Mouse (Mus musculus) stomach, embryonic 14.5 days (tissue): ENCODE data around the gene Klhl3. TPM values are rescaled to one million over a fixed set of nuclear protein-coding genes. Genes with fewer than 3 reads are reported as not detected.

Source experiments
- ATAC-seq: fragments of 200-750 bp; cut with Nextera tagmentation; 2 replicates; pipeline ENCODE4 v1.8.0; 2017; ENCODE audit warnings: low read depth, moderate TSS enrichment; ENCODE audit not compliant: insufficient number of reproducible peaks, insufficient read depth, low FRiP score
- H3K27ac ChIP-seq: fragments of 300-500 bp; sonication (generic); 2 replicates; pipeline ENCODE4 v1.5.1; 2014; ENCODE audit warnings: mild to moderate bottlenecking, low read length, moderate library complexity, mixed read lengths
- H3K27me3 ChIP-seq: fragments of 300-500 bp; sonication (generic); 2 replicates; pipeline ENCODE4 v1.6.1; 2014; ENCODE audit warnings: low read length, control low read depth, mixed read lengths; ENCODE audit not compliant: control insufficient read depth, insufficient read depth
- H3K36me3 ChIP-seq: fragments of 300-500 bp; sonication (generic); 2 replicates; pipeline ENCODE4 v1.6.1; 2014; ENCODE audit warnings: mild to moderate bottlenecking, control low read depth, low read length, moderate library complexity, mixed read lengths; ENCODE audit not compliant: control insufficient read depth, insufficient read depth
- H3K4me1 ChIP-seq: fragments of 300-500 bp; sonication (generic); 2 replicates; pipeline ENCODE4 v1.6.1; 2014; ENCODE audit warnings: low read length, control low read depth, mixed read lengths; ENCODE audit not compliant: control insufficient read depth, insufficient read depth
- H3K4me2 ChIP-seq: fragments of 300-500 bp; sonication (generic); replicated peaks from 2 replicates; pipeline ENCODE4 v1.6.1; 2014; ENCODE audit warnings: low read depth, low read length, control low read depth
- H3K4me3 ChIP-seq: fragments of 300-500 bp; sonication (generic); 2 replicates; pipeline ENCODE4 v1.5.1; 2014; ENCODE audit warnings: low read depth, low read length, control low read depth
- H3K9ac ChIP-seq: fragments of 300-500 bp; sonication (generic); replicated peaks from 2 replicates; pipeline ENCODE4 v1.6.1; 2014; ENCODE audit warnings: low read depth, mild to moderate bottlenecking, control low read depth, low read length, moderate library complexity, mixed read lengths
- H3K9me3 ChIP-seq: fragments of 300-500 bp; sonication (generic); 2 replicates; pipeline ENCODE4 v1.6.1; 2016; ENCODE audit warnings: low read depth, low read length, control low read depth; ENCODE audit not compliant: control insufficient read depth
- WGBS: fragments of 180-500 bp; shearing (Covaris S2); extraction: QIAGEN DNeasy Blood & Tissue Kit; methylation state at CpG from one replicate; pipeline ENCODE4 v1.1.7; 2014; 5-methylcytosine and 5-hydroxymethylcytosine counted together
- microRNA counts: library from miRNA; unstranded; fragments of <30 nt; microRNA quantifications from one replicate; lab custom pipeline; 2016
- microRNA-seq: library from miRNA; unstranded; fragments of <30 nt; microRNA quantifications from one replicate; pipeline ENCODE4, GENCODE M21; 2016
- polyA plus RNA-seq: library from polyadenylated mRNA; unstranded; fragments of >200 nt; fragmentation: Nextera tagmentation; extraction: Ambion mirVana; gene quantifications from 2 replicates; pipeline ENCODE4 v1.2.1, GENCODE M21; 2014

Gene Klhl3
- polyA plus RNA-seq, 1 experiment from 2014 or later, result 3.2 TPM

GRCm38 (mm10) chr13:57977721-57978120 is 135.7 kb downstream of the Klhl3 start:
- no peaks in the 10 kb centered on the region for H3K27me3 ChIP-seq
- 81% methylated on average over 6 of the region's 6 CpGs for WGBS

DNA sequence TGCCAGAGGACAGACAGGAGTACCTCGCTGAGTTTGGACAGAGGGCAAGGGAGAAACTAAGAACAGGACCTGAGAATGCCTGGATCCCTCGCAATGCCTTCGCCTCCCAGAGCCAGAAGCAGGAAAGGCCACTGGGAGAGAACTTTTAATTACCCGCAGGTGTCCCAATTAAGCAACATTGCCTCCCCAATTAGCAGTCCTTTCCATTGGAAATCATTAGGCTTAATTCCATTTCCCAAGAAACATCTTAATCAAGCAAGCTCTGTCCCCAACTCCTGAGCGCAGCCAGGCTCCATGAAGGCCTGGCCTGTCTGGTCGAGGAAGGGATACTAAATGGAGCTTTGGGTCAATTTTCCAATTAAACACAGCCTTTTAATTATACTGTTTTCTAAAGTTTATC is 147.7 kb downstream of the Klhl3 start:
- ATAC-seq, result no peak

More at GRCm38 (mm10) chr13:57977721-57978120, 135.7 kb downstream of the Klhl3 start:
- no peak overlapping the region for H3K9ac ChIP-seq
- ATAC-seq, result no peak
- H3K36me3 ChIP-seq, result no peaks in the 10 kb centered on the region
- H3K9me3 ChIP-seq, result no peaks in the 10 kb centered on the region
- H3K4me1 ChIP-seq, result no peaks in the 10 kb centered on the region
- H3K4me3 ChIP-seq, result no peak overlapping the region
- no peak overlapping the region for H3K27ac ChIP-seq
- H3K4me2 ChIP-seq, result no peak overlapping the region

GRCm38 (mm10) chr13:57960254-57960653 is 153.1 kb downstream of the Klhl3 start:
- 76% methylated on average over 2 of the region's 2 CpGs for WGBS
- no peaks in the 10 kb centered on the region for H3K4me1 ChIP-seq

More for the DNA sequence above, 147.7 kb downstream of the Klhl3 start:
- no peaks in the 10 kb centered on the region for H3K9me3 ChIP-seq
- WGBS, result 83% methylated on average over 6 of the region's 6 CpGs
- H3K36me3 ChIP-seq, result no peaks in the 10 kb centered on the region
- no peak overlapping the region for H3K4me2 ChIP-seq
- H3K27me3 ChIP-seq, result no peaks in the 10 kb centered on the region
- no peak overlapping the region for H3K27ac ChIP-seq
- no peaks in the 10 kb centered on the region for H3K4me1 ChIP-seq
- H3K4me3 ChIP-seq, result no peak overlapping the region
- no peak overlapping the region for H3K9ac ChIP-seq

GRCm38 (mm10) chr13:57959806-57960205 is 153.6 kb downstream of the Klhl3 start:
- Histone ChIP-seq H3K27me3 (no peaks in the 10 kb centered on the region), H3K27ac (no peak overlapping the region), H3K4me1 (no peaks in the 10 kb centered on the region), H3K4me2 (no peak overlapping the region), H3K9ac (no peak overlapping the region), H3K9me3 (no peaks in the 10 kb centered on the region), H3K36me3 (no peaks in the 10 kb centered on the region), H3K4me3 (no peak overlapping the region)
- no peak for ATAC-seq
- WGBS, result 79% methylated on average over 5 of the region's 5 CpGs

More at GRCm38 (mm10) chr13:57960254-57960653, 153.1 kb downstream of the Klhl3 start:
- no peaks in the 10 kb centered on the region for H3K36me3 ChIP-seq
- H3K9ac ChIP-seq, result no peak overlapping the region
- ATAC-seq, result no peak
- no peak overlapping the region for H3K4me2 ChIP-seq
- H3K4me3 ChIP-seq, result no peak overlapping the region
- H3K27me3 ChIP-seq, result no peaks in the 10 kb centered on the region
- no peak overlapping the region for H3K27ac ChIP-seq
- no peaks in the 10 kb centered on the region for H3K9me3 ChIP-seq

MicroRNA genes within 50 kb of the gene (microRNA counts, 519-probe panel; counts per million panel counts)
- microRNA mmu-miR-874 (lab: Ali Mortazavi, UCI), result not detected

Small RNAs within 50 kb of the gene (microRNA-seq; reads per million reads assigned to microRNA genes)
- 128 reads per million, percentile 51 among the genes with 10 or more reads in this experiment for gene Mir874

Other genes starting within 250 kb of the Klhl3 start
- gene Spock1, start 205.3 kb downstream of the Klhl3 start, polyA plus RNA-seq, result 9.6 and 10.6 TPM in 2 replicates
- 51.2 and 53.1 TPM in 2 replicates for gene Hnrnpa0, start 15.0 kb upstream of the Klhl3 start, polyA plus RNA-seq
- gene Idnk, start 44.1 kb upstream of the Klhl3 start, polyA plus RNA-seq, result 38.9 and 40.5 TPM in 2 replicates
- 76.2 and 78.4 TPM in 2 replicates for gene Ubqln1, start 102.1 kb upstream of the Klhl3 start, polyA plus RNA-seq
- gene Gkap1, start 162.1 kb upstream of the Klhl3 start, polyA plus RNA-seq, result 24.1 and 26.0 TPM in 2 replicates
- 0.59 and 1.1 TPM in 2 replicates for gene Kif27, start 245.5 kb upstream of the Klhl3 start, polyA plus RNA-seq